Mouse (Mus musculus): ENCODE data around the gene Hmgcl.

GRCm38 (mm10) chr4:135967086-135967760 is 21.0 kb downstream of the Hmgcl start:
- TF ChIP-seq CTCF (IDR thresholded peaks at IDR 0.05; ENCODE audit: extremely low read depth, insufficient read depth, insufficient read length, insufficient replicate concordance) (no peak), POLR2A (IDR thresholded peaks at IDR 0.05; ENCODE audit: low read depth, low read length) (no peak)
